Mouse (Mus musculus): Measurements from ENCODE around the gene BC005624.

Gene BC005624

GRCm38 (mm10) chr2:30928893-30929482 lies 53.0 kb downstream of the BC005624 start:
- DNase-seq (ENCODE audit: low spot score) = peak; percentile 80

GRCm38 (mm10) chr2:30927844-30928628 lies 54.0 kb downstream of the BC005624 start:
- DNase-seq (ENCODE audit: low spot score) = peak; percentile 90

- no peak for DNase-seq (ENCODE audit: low spot score)
These were observed 54.7 kb downstream of the BC005624 start for GRCm38 (mm10) chr2:30927151-30927781.

- no peak for DNase-seq (ENCODE audit: low spot score)
These were observed 55.6 kb downstream of the BC005624 start for GRCm38 (mm10) chr2:30926381-30926780.

GRCm38 (mm10) chr2:30925181-30925580 lies 56.8 kb downstream of the BC005624 start:
- no peak for DNase-seq (ENCODE audit: low spot score)

GRCm38 (mm10) chr2:30923099-30923498 lies 58.9 kb downstream of the BC005624 start:
- DNase-seq (ENCODE audit: low spot score) = no peak

Measured in urinary bladder, postnatal 14 days (tissue).